Mouse (Mus musculus): ENCODE data around the gene Eef1akmt2. TPM values are rescaled to one million over a fixed set of nuclear protein-coding genes. Genes with fewer than 3 reads are reported as not detected.

Gene Eef1akmt2
- polyA plus RNA-seq (2012; rRNA removed): 14.1 and 15.2 TPM in 2 replicates

GRCm38 (mm10) chr7:132852173-132852844, at the start of gene Eef1akmt2:
Gene Eef1akmt2 (minus strand): TSS chr7:132852673.

GRCm38 (mm10) chr7:132859042-132859958, 6.8 kb upstream of the Eef1akmt2 start, which contains the start of gene Abraxas2:
Gene Abraxas2 (plus strand): TSS chr7:132859225.

DNA sequence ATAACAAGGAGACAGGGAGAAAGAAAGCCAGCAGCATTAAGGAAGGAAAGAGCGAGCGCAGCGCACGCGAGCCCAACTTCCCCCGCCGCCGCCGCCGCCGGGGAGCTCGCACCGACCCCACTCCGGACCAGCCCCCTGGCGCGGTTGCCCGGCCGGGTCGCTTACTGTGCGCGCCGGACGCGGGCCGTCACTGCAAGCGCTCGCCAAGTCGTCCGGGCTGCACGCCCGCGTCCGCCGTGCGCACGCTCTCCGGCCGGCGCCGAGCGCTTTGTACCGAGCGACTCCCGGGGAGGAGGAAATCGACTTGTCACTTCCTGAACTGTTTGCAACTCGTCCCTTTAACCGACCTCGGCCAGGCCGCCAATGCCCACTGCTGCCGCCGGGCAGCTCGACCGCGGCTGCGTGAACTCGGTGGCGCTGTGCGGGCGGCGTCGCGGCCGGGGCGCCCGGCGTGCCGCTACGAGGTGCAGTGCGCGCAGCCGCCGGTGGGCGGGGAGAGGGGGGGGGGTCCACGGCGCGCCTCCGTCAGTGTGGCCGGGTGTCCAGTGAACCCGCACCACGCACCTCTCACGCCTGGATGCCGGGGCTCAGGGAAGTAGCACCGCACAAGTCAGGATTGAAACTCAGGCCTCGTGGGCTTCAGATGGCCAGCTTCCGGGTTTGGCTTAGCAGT, 38.9 kb downstream of the Eef1akmt2 start, which contains the start of gene Fam53b:
Gene Fam53b, minus strand, starts transcription at position 471 of the 673 bp plus-strand sequence.

Other genes with a start within 250 kb of the Eef1akmt2 start
- 5.2 and 5.7 TPM in 2 replicates for gene Lhpp, start 242.0 kb downstream of the Eef1akmt2 start, polyA plus RNA-seq (2012; rRNA removed)
- 9.9 and 12.2 TPM in 2 replicates for gene Fam53b, start 38.8 kb downstream of the Eef1akmt2 start, polyA plus RNA-seq (2012; rRNA removed)
- gene Abraxas2, start 6.6 kb upstream of the Eef1akmt2 start, polyA plus RNA-seq (2012; rRNA removed): 6.9 and 8.9 TPM in 2 replicates
- gene Zranb1, start 78.5 kb upstream of the Eef1akmt2 start, polyA plus RNA-seq (2012; rRNA removed): 6.3 and 7.2 TPM in 2 replicates